Mouse (Mus musculus) frontal cortex, postnatal 25 days (tissue): ENCODE results near the gene I0C0044D17Rik.

ENCODE experiments used
- DNase-seq, 2 experiments: peaks; one replicate each; pipeline ENCODE4 v3.0.0; 2022; ENCODE audit warnings: low spot score in 2 of 2

The I0C0044D17Rik gene

DNA sequence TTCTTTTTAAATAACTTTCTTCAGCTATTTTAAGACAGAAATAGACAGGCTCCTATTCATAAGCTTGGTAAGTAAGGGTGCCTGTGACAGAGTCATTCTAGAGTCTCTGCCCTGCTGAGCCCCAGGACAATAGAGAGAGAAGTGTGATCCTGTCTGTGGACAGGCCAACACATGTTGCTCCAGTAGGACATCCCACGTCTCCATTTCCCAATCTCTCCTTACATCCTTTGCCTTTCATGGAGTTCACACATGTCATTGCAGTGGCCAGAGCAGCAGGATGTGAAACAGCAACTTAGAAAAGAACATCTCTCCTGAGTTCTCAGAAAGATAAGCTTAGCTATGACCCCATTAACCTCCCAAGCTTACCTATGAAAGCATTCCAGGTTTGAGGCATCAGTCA, 8.1 kb upstream of the I0C0044D17Rik start:
- no peak for DNase-seq

DNA sequence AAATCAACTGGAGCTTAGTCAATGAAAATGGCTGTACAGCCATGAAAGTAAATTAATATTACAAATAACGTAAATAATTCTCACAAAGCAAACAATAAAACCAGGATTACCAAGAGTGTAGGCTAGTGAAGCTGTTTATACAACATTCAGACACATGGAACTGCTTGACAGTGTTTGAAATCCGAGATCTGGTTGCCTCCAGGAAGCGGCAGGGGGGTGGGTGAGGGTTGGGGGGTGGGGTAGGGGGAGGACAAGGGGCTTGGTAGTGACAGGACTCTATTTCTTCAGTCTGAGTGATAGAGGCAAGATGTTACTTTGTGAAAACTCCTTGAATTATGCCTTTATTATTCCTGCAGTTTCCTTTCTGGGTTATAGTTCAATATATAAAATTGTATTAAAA, 3.1 kb upstream of the I0C0044D17Rik start:
- no peak for DNase-seq

GRCm38 (mm10) chr4:98823047-98823446, 593 bp downstream of the I0C0044D17Rik start:
- DNase-seq, result no peak

- DNase-seq, result no peak
Measured at GRCm38 (mm10) chr4:98822478-98822877, 1.2 kb downstream of the I0C0044D17Rik start.

- DNase-seq, result no peak
Measured at GRCm38 (mm10) chr4:98819216-98819755, 4.4 kb downstream of the I0C0044D17Rik start.

GRCm38 (mm10) chr4:98817184-98817911, 6.3 kb downstream of the I0C0044D17Rik start, which contains the start of gene Kank4:
Gene Kank4, minus strand, starts transcription at chr4:98817537.
- DNase-seq, result peak in 1 of 2 experiments; percentile 9

DNA sequence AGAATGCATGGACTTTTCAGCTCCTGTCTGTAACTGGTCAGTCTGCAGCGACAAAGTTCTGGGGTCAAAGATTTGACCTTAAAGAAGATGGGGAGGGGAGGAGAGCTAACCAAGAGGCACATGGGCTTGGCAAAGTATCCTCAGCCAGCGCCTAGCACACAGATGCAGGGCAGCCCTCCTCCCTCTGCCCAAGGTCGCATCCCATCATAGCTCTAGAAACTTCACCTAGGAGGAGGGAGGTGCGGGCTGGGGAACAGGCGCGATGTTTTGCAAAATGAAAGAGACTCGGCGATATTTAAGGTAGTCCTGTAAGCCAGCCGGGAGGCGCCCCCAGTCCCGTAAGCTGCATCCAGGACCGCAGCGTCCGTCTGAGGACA, 6.8 kb downstream of the I0C0044D17Rik start:
- no peak for DNase-seq

DNA sequence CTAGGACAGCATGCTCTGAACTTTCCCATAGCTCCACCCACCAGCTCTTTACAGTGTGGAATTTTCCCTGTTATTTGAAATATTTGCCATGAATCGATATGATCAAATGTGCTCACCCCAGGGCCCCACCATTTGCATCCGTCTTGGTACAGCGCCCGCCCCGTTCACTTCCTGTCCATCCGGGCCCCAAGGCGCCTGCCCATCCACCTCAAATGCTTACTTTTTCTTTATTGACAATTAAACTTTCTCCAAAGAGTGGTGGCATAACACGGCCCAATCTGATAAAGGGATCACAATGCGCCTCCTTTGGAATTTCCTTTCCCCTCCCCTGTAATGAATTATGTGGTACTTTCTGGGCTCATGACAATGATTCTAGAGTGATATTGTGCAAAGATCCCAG, 17.3 kb downstream of the I0C0044D17Rik start:
- no peak for DNase-seq

GRCm38 (mm10) chr4:98805291-98806048, 18.2 kb downstream of the I0C0044D17Rik start:
- DNase-seq, result no peak

DNA sequence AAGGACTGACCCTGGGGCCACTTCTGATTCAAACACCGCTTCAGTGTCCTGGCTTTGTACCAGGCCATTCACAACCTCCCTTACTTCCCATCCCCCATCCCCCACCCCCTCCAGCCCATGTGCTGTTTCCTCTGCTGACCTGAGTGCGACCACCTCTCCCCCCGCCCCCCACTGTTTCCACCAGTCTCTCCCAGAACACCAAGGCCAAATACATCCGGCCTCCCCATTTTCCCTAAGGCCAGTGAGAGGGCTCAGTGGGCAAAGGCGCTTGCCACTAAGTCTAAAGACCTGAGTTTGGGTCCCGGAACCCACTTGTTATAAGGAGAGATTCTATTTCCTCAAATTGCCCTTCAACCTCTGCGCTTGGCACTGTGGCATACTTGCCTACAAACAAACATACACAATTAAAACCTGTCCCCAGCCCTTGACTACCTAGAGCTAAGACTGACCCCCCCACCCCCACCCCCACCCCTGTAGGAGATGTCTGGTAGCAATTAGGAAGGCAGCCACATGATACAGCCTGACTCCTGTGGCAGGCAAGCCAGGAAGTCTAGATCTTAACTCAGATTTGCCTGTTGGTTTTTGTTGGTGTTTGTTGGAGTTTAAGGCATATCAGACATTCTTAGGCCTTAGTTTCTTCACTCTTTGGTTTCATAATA, 19.0 kb downstream of the I0C0044D17Rik start:
- no peak for DNase-seq

DNA sequence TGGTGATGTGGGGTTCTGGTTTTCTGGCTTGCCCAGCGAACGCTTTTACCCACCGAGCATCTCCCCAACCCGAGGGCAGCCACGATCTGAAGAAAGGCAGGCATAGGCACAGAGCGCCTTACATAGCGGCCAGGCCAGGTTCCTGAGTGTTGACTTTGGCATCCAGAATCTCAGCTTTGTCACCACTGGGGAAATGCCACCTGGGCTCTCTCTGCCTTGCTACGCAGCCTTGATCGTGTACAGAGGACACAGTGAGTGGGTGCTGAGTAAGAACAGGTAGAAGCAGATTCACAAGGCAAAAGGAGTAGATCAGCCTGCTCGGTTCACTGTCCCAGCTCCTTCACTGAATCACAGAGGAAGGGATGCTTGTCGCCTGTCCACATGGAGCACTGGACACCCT, 21.9 kb downstream of the I0C0044D17Rik start:
- no peak for DNase-seq

DNA sequence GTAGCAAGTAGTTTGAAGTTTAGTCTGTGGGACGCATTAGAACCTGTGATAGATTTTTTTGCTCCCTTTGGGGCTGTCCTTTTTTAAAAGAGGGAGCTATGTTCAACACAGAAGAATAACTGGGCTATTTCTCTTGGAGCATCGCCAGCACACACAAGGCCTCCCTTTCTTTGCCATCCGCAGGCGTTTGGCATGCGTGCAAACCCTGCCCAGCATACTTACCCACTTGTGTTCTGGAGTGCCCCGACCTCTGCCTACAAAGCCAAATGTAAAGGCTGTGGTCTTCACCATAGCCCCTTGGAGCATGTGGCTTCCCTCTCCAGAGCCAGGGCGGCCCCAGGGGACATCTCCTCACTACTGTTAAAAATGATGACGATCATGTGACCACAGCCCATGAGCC, 22.8 kb downstream of the I0C0044D17Rik start:
- DNase-seq, result no peak

DNA sequence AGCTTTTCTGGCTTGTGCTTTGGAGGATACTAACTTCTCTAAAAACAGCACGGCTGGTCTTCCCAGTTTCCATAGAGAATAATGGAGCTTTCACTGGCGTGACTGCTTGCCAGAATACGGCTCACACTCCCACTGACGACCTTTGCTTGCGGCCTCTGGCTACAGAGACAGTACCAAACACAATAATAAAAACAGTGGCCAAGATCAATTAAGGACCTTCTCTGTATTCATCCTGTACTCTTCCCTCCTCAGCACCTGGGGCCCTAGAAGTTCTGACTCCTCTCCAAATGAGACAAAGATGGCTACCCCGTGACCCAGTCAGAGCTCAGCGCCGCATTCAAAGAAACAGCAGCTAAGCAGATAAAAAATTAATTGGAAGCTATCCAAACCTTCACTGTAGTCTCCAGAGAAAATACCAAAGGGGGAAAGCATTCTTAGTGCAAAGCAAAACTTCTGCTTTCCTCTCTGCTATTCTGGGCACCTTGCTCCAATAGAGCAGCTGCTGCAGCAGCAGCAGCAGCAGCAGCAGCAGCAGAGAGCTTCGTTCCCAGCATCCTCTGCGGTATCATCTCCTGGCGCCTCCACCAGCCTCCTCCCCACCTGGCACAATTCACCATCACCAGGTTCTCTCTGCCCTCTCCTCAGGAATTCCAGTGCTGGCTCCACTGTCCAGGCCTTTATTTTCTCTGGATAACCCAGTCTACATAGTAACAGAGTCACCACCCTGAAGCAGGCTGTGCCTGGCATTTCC, 26.9 kb downstream of the I0C0044D17Rik start:
- no peak for DNase-seq

- DNase-seq, result no peak
Measured at GRCm38 (mm10) chr4:98795241-98795640, 28.4 kb downstream of the I0C0044D17Rik start.

DNA sequence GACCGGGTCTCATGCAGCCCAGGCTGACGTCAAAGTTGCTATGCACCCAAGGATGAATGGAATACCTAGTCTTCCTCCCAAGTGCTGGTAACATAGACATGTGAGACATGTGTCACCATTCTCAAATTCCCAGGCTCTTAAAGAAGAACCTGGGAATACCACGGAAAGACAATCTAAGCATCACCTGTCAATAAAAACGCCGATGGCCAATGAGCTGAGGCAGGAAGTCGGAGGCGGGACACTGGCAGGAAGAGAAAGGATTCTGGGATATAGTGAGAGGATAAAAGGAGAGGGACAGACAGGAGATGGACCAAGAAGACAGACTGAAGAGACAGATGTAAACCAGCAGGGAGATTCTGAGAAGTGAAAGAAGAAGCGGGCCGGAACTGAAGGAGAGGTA, 30.2 kb downstream of the I0C0044D17Rik start:
- DNase-seq, result no peak

DNA sequence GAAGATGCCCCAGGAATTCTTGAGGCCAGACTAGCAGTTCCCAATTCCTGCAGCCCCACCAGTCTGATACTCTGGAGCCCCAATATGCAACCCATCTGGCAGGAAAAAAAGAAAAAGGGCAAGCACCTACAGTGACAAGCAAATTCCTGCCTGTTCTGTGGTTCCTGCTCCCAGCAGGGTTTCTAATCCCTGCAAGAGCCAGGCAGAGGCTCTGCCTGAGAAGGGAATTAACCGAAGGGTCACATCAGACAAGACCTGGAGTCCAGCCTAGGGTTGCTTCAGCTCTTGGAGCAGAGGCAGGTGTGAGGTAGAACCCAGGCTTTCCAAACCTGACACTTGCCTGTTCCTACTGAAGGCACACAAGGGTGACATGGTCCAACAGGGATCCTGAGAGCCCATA, 32.9 kb downstream of the I0C0044D17Rik start:
- DNase-seq, result no peak

DNA sequence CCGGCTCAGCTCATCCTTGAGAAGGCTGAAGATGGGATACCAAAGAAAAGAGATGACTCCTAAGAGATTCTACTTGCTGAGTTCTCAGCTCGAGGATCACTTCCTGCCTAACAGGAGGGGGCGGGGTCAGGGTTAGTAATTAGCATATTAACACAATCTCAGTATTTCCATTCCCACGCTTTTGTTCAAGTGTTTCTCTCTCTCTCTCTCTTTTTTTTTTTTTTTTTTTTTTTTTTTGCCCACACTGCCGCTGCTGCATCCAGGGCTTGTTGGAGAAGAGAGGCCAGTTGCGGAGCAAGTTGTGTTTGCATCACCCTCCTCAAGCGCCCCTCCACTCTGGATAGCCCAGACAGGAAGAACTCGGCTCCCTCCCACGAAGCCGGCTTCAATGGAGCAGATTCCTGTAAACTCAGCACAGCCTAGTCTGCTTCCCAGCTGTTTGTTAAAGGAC, 33.8 kb downstream of the I0C0044D17Rik start:
- no peak for DNase-seq

GRCm38 (mm10) chr4:98789133-98789765, 34.4 kb downstream of the I0C0044D17Rik start:
- no peak for DNase-seq

DNA sequence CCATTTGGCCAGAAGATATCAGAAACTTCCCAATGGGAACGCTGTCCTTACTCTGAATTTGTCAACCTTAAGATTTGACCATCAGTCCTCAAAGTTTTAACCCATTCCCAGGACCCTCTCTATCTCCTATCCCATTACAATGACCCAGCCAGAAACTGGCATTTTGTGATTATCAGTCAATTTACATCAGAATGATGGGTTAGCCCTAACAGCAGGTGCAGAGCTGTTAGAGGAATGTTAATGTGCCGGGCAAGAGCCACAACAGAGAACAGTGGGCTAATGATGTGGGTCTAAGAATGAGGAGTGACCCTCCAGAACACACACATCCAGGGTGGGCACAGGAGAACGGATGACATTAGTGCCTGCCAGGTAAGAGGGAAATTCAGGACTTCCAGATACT, 37.4 kb downstream of the I0C0044D17Rik start:
- no peak for DNase-seq

DNA sequence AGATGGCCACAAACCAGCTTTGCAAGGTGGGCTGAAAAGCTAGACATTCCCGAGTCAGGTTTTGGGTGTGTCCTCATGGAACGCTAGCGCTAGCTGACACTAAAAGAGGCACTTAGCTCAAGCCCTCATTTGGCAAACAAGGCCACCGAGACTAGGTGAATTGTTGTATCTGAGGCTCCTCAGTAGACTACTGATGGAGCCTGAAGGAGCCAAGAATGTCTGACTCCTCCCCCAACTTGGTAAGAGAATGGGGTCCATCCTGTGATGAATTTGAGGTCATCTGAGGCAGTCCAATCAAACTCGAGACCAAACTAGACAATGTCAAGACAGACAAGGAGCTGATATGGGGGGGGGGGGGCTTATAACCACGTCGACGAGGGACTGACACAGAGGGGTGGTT, 37.8 kb downstream of the I0C0044D17Rik start:
- DNase-seq, result no peak

GRCm38 (mm10) chr4:98778219-98778618, 45.4 kb downstream of the I0C0044D17Rik start:
- no peak for DNase-seq
